Mouse (Mus musculus) heart, embryonic 13.5 days (tissue): Measurements from ENCODE around the gene Bhlhe41. TPM values are rescaled to one million over a fixed set of nuclear protein-coding genes. Genes with fewer than 3 reads are reported as not detected.

Experiments
- ATAC-seq: fragments of 200-750 bp; cut with Nextera tagmentation; 2 replicates; pipeline ENCODE4 v1.8.0; 2017; ENCODE audit warnings: moderate TSS enrichment; ENCODE audit not compliant: insufficient number of reproducible peaks, low FRiP score, low TSS enrichment; ENCODE audit errors: extremely low read depth
- H3K27ac ChIP-seq: fragments of 300-500 bp; sonication (generic); replicated peaks from 2 replicates; pipeline ENCODE4 v1.5.1; 2015; ENCODE audit warnings: moderate library complexity, mild to moderate bottlenecking, inconsistent platforms
- H3K27me3 ChIP-seq: fragments of 300-500 bp; sonication (generic); replicated peaks from 2 replicates; pipeline ENCODE4 v1.6.1; 2015; ENCODE audit warnings: mild to moderate bottlenecking, inconsistent platforms
- H3K36me3 ChIP-seq: fragments of 300-500 bp; sonication (generic); 2 replicates; pipeline ENCODE4 v1.6.1; 2015; ENCODE audit warnings: mild to moderate bottlenecking, inconsistent platforms
- H3K4me1 ChIP-seq: fragments of 300-500 bp; sonication (generic); 2 replicates; pipeline ENCODE4 v1.6.1; 2015; ENCODE audit warnings: inconsistent platforms
- H3K4me2 ChIP-seq: fragments of 300-500 bp; sonication (generic); 2 replicates; pipeline ENCODE4 v1.6.1; 2015; ENCODE audit warnings: inconsistent platforms, mild to moderate bottlenecking, moderate library complexity
- H3K4me3 ChIP-seq: fragments of 300-500 bp; sonication (generic); 2 replicates; pipeline ENCODE4 v1.5.1; 2015; ENCODE audit warnings: moderate library complexity, mild to moderate bottlenecking, inconsistent platforms
- H3K9ac ChIP-seq: fragments of 300-500 bp; sonication (generic); 2 replicates; pipeline ENCODE4 v1.6.1; 2015; ENCODE audit warnings: inconsistent platforms, mild to moderate bottlenecking, moderate library complexity
- H3K9me3 ChIP-seq: fragments of 300-500 bp; sonication (generic); 2 replicates; pipeline ENCODE4 v1.6.1; 2016; ENCODE audit warnings: inconsistent platforms
- whole genome bisulfite sequencing: fragments of 180-500 bp; shearing (Covaris S2); methylation state at CpG from one replicate; pipeline ENCODE4 v1.1.7; 2015; ENCODE audit warnings: mixed read lengths; 5-methylcytosine and 5-hydroxymethylcytosine counted together
- polyA plus RNA-seq: library from polyadenylated mRNA; unstranded; fragments of >200 nt; fragmentation: Nextera tagmentation; extraction: Ambion mirVana; gene quantifications from 2 replicates; pipeline ENCODE4 v1.2.1, GENCODE M21; 2015

The Bhlhe41 gene
- 4.9 and 6.6 TPM in 2 replicates for polyA plus RNA-seq

DNA sequence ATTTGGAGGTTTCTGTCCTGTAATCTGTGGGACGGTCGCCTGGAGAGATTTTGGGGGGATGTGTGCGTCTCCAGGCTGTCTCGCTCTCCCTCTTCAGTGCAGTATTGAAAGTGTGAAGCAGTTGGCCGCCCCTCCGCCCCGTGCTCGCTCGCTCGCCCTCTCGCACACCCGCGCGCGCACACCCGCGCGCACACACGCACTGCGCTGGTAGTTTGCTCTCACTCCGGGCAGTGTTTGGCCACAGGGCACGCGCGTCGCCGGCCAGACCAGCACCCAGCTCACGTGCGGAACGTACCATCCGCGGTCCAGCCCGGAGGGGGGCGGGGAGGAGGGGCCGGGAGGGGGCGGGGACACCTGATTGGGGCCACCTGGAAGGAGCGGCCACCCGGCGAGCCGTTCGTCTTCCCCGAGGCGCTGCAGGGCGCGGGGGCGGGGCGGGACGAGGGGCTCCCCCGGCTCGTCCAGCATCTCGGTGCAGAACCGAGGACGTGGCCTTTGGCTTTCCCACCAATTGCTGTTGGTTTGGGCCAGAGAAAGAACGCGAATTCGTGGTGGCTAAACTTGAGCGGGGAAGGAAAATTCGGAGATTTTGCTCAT lies at the start of gene Bhlhe41:
Gene Bhlhe41 (minus strand): TSS at position 270 of the 597 bp plus-strand sequence.
- Histone ChIP-seq H3K36me3 (no peaks in the 10 kb centered on the region), H3K9ac (peak within 1 kb of the TSS; percentile 89), H3K9me3 (no peaks in the 10 kb centered on the region), H3K4me1 (peaks cover 50% of the 10 kb centered on the region), H3K27ac (peak within 1 kb of the TSS; percentile 91), H3K4me3 (peak within 1 kb of the TSS; percentile 76), H3K27me3 (peaks cover 42% of the 10 kb centered on the region), H3K4me2 (peak within 1 kb of the TSS; percentile 95)
- peak; percentile 35; the same call in 1 of the 2 replicates for ATAC-seq
- under 1% methylated on average over 52 of the region's 57 CpGs for WGBS

DNA sequence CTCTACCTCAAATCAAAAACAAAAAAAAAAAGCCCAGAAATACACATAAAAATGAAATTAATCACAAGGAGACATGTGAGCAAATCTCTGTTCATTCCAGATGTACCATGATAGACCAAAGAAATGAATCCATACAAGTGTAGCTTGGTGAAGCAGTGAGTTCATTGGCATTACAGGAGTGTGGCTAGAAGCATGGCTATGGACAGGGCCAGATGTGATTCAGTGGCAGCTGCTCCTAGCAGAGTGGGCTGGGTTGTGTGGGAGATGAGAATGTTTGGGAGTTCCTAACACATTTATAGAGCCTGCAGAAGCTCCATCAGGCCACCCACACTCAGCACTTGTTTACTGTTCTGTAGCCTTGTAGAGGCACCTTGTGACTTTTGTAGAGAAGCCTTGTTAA lies 46.9 kb upstream of the Bhlhe41 start:
- H3K36me3 ChIP-seq = no peaks in the 10 kb centered on the region
- no peak for ATAC-seq
- peaks cover 8% of the 10 kb centered on the region; the same call in 1 of the 2 replicates for H3K4me1 ChIP-seq
- H3K9me3 ChIP-seq = no peaks in the 10 kb centered on the region
- no peak overlapping the region for H3K4me3 ChIP-seq
- H3K27me3 ChIP-seq = no peaks in the 10 kb centered on the region
- no peak overlapping the region for H3K9ac ChIP-seq
- no peak overlapping the region for H3K4me2 ChIP-seq
- no peak overlapping the region for H3K27ac ChIP-seq

DNA sequence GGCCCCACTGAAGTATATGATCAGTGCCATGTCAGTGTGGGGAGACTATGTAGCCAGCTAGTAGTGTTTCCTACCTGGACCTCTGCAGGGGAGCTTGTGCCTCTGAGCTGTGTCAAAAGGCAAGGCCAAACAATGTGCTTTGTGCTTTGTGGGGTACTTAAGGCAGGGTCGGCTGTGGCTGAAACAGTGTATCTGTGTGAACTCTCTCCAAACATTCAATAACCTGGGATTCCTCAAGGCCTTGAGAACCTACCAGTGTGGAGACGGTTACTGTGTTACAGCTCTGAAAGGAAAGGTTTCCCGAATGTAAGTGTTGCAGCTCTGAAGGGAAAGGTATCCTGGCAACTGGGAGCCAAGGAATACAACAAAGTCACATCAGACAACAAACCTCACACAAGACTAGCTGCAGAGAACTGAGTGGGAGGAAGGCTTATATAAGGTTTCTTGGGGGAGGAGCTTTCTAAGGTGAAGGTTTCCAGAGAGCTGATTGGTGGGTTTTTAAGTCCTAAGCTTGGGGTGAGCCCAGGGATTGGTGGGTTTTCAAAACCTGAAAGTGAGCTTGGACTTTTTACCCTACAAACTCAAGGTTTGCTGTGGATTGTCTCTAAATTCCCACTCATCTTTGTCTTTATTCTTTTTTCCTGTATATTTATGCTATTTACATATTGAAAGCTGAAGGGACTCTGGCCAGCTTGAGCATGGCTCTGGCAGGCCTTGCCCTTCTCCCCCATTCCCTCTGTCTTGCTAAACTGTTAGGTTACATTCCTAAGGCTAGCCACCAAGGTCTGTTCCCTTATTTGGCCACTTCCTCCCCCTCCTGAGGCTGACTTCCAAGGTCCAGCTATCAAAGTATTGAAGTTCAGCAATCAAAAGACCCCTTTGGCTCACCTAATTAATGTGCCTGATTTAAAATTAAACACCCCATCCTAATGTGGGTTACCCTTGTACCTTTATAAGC lies 45.4 kb upstream of the Bhlhe41 start:
- H3K4me2 ChIP-seq = no peak overlapping the region
- H3K27me3 ChIP-seq = no peaks in the 10 kb centered on the region
- no peak overlapping the region for H3K27ac ChIP-seq
- H3K4me1 ChIP-seq = peaks cover 16% of the 10 kb centered on the region
- H3K9me3 ChIP-seq = no peaks in the 10 kb centered on the region
- no peak overlapping the region for H3K4me3 ChIP-seq
- no peak overlapping the region for H3K9ac ChIP-seq
- ATAC-seq = no peak
- WGBS = 68% methylated on average over 3 of the region's 3 CpGs
- no peaks in the 10 kb centered on the region for H3K36me3 ChIP-seq

DNA sequence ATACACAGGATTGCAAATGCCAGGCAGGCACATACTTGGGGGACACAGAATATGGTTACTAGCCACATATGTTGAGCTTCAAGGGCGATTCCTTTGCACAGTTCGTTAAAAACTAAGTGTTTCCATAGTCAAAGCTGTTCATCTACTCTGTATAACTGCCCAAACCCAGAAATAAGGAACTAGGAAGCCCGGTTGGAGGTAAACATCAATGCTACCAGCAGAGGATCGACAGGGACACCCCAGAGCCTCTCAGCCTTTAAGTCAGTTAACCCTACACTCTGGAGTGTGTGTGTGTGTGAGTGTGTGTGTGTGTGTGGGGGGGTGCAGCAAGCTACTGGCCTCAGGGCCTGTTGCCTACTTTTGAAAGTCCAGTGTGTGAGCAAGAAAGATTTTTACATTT lies 44.6 kb upstream of the Bhlhe41 start:
- WGBS = 74% methylated on average over 4 of the region's 4 CpGs
- H3K27ac ChIP-seq = no peak overlapping the region
- no peak overlapping the region for H3K4me3 ChIP-seq
- no peak overlapping the region for H3K9ac ChIP-seq
- H3K27me3 ChIP-seq = no peaks in the 10 kb centered on the region
- ATAC-seq = no peak
- no peaks in the 10 kb centered on the region for H3K36me3 ChIP-seq
- H3K9me3 ChIP-seq = no peaks in the 10 kb centered on the region
- no peak overlapping the region for H3K4me2 ChIP-seq
- H3K4me1 ChIP-seq = peaks cover 16% of the 10 kb centered on the region

DNA sequence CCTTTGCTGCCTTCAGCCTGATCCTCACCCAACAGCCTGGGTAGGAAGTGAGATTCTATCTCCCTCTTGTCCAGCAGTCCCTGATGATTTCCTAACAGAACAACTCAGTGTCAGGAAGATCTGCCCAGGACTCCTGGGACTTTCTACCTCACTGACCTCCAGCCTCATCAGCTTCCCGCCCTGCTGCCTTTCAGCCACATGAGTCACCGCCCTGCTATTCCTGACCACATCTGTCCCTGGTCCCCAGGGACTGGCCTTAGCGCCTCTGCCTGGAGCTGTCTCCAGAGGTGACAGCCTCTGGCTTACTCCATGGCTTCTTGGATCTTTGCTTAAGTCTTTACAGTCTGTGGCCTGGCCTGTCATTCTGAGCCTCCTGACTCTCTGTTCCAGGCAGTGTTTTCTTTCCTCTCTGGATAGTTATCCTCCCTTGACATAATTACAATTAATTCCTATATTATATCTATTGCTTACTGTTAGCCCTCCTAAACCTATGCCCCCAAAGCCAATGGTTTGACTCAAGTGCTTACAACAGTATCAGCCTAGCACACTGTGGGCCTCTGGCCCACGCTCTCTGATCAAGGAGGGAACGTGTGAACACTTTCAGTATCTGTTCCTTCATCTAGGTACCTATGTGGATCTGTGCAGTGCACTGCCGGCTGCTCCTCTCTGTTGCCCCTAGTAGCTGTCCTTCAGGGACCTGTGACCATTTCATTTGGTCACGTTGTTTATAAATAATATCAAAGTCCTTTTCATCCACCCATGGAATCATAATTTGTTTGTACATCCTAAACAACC lies 40.9 kb upstream of the Bhlhe41 start:
- Histone ChIP-seq H3K9me3 (no peaks in the 10 kb centered on the region), H3K36me3 (no peaks in the 10 kb centered on the region), H3K4me2 (no peak overlapping the region), H3K27me3 (no peaks in the 10 kb centered on the region), H3K9ac (no peak overlapping the region), H3K4me3 (no peak overlapping the region), H3K27ac (no peak overlapping the region), H3K4me1 (peaks cover 13% of the 10 kb centered on the region)
- 40% methylated on average over 7 of the region's 7 CpGs for WGBS
- no peak for ATAC-seq

DNA sequence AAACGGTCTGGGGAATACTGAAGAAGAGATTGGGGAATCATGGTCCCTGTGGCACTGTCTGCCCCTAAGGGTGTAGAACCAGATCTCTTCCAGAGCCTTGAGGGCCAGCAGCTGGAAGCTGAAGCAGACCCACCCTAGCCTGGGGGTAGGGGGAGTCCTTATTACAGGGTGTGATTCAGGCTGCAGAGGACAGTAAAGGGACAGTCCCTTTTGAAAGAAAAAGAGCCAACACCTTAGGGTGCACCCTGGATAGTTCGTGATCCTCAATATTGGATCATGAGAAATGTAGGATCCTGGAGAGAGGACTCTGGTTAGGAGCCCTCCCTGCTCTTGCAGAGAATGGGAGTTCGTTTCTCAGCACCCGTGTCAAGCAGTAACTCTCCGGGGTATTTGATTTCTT lies 39.3 kb upstream of the Bhlhe41 start:
- H3K4me1 ChIP-seq = peaks cover 9% of the 10 kb centered on the region
- no peaks in the 10 kb centered on the region for H3K27me3 ChIP-seq
- H3K9ac ChIP-seq = no peak overlapping the region
- H3K27ac ChIP-seq = no peak overlapping the region
- H3K9me3 ChIP-seq = no peaks in the 10 kb centered on the region
- 79% methylated on average over 5 of the region's 5 CpGs for WGBS
- H3K36me3 ChIP-seq = no peaks in the 10 kb centered on the region
- ATAC-seq = no peak
- H3K4me2 ChIP-seq = no peak overlapping the region
- H3K4me3 ChIP-seq = no peak overlapping the region

DNA sequence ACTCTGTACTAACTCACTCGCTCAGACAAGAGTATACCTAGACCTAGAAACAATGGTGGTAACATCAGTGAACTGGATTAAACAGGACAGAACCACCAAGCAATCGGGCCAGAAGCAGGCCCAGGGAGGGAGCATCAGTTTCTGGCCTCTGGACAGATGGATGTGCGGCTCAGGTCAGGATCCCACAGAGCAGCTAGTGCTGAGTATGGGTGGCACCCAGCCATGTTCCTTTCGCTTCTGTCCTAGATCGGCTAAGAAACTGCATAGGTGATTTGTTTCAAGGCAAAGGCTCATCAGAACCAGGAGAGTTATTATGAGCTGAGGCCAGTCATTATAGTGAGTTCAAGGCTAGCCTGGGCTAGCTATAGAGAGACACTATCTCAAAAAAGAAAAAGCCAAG lies 38.8 kb upstream of the Bhlhe41 start:
- Histone ChIP-seq H3K4me1 (peaks cover 9% of the 10 kb centered on the region), H3K4me2 (no peak overlapping the region), H3K9ac (no peak overlapping the region), H3K27me3 (no peaks in the 10 kb centered on the region), H3K9me3 (no peaks in the 10 kb centered on the region), H3K27ac (no peak overlapping the region), H3K4me3 (no peak overlapping the region), H3K36me3 (no peaks in the 10 kb centered on the region)
- 81% methylated on average over 5 of the region's 5 CpGs for WGBS
- ATAC-seq = no peak

DNA sequence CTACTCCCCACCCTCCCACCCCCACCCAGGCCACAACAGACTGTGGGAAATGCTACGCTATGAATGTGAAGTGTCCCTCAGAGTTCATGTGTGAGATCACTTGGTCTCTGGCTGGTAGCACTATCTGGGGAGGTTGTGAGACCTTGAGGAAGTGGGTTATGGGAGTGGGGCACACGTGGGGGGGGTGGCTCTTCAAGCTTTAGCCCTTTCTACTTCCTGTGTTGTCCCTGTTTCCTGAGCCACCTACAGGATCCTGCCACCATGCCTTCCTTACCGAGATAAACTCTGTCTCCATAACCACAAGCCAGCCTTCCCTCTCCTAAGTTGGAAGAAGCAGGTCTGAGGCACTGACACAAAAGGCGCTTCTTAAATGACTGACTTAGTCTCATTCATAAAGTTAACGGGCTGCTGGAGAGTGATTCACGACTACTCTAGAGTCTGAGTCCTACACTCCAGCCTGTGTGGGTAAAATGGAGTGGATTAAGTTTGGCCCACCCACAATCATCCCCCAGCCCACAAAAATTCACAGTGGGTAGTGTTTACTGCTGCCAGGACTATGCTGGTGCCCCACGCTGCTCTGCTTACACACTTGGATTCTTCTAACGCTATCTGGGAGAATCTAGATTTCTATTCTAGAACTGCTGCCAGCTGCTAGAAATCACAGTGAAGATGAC lies 29.4 kb upstream of the Bhlhe41 start:
- H3K9ac ChIP-seq = no peak overlapping the region
- no peak for ATAC-seq
- no peaks in the 10 kb centered on the region for H3K9me3 ChIP-seq
- H3K4me1 ChIP-seq = peaks cover 13% of the 10 kb centered on the region
- no peak overlapping the region for H3K27ac ChIP-seq
- WGBS = 62% methylated on average over 8 of the region's 8 CpGs
- no peaks in the 10 kb centered on the region for H3K27me3 ChIP-seq
- H3K4me3 ChIP-seq = no peak overlapping the region
- H3K4me2 ChIP-seq = no peak overlapping the region
- H3K36me3 ChIP-seq = no peaks in the 10 kb centered on the region

DNA sequence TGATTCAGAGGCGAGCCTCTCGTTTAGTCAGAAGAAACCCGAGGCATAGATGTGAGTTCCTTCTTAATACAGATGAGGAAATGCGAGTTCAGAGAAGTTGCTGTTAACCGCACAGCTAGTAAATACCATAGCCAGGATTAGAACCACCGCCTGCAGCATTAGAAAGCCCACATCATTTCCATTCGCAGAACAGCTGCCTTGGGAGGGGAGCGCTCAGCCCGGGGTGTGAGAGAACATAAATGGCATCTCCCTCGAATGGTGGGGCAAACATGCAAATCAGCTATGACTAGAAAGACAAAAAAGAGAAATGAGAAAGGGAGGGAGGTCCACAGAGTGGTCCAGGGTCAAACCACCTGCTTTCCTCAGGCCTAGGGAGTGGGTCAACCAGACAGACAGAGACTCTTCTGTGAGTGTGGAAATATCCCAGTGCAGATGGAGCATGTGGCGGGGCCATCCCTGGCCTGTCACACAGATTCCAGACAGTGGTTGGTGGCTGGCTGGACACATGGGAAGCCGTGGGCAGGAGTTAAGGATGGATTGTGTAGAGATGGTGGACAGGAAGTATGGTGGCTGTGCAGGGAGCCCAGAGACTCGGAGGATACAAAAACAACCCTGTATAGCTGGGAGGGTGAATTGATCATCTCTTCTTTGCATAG lies 28.1 kb upstream of the Bhlhe41 start:
- Histone ChIP-seq H3K4me1 (peaks cover 13% of the 10 kb centered on the region), H3K9me3 (no peaks in the 10 kb centered on the region), H3K27ac (no peak overlapping the region), H3K9ac (no peak overlapping the region), H3K36me3 (no peaks in the 10 kb centered on the region), H3K4me2 (no peak overlapping the region), H3K27me3 (no peaks in the 10 kb centered on the region), H3K4me3 (no peak overlapping the region)
- 77% methylated on average over 13 of the region's 13 CpGs for WGBS
- ATAC-seq = no peak

DNA sequence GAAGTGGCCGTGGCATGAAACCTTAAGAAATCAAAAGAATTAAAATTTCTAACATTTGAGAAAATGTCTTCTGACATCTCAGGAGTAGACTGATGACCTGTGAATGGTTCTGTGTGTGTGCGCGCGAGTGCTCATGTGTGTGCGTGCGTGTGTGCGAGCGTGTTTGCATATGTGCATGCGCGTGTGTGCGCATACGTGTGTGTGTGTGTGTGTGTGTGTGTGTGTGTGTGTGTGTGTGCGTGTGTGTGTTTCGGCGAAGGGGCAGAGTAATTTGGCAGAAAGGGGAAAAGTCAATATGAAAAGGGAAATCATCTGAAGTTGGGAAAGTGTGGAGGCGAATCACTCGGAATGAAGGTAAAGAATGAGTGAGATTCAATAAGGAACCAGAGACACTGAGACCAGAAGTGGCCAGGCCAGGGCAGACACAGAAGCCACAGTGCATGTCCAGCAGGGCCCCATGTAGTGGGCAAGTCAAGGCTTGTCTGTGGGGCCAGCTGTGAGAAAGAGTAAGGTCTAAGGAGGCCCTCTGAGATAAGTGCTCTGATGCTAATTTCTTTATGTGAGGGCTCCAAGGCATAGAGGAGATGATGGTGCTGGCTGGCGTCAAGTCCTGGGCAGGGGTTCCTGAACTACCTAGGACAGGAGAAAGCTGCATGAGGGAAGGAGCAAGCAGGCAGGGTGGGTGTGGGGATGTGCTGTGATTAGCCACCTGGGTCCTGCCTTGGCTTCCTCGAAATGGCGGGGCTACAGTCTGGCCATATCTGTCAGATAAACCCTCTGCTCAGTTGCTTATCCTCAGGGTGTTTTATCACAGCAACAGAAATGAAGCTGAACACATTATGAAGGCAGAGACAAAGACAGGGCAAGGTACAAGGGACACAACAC lies 27.3 kb upstream of the Bhlhe41 start:
- Histone ChIP-seq H3K4me3 (no peak overlapping the region), H3K27ac (no peak overlapping the region), H3K36me3 (no peaks in the 10 kb centered on the region), H3K9ac (no peak overlapping the region), H3K4me2 (no peak overlapping the region), H3K4me1 (peaks cover 13% of the 10 kb centered on the region), H3K27me3 (no peaks in the 10 kb centered on the region), H3K9me3 (no peaks in the 10 kb centered on the region)
- 85% methylated on average over 20 of the region's 20 CpGs for WGBS
- no peak for ATAC-seq
